Mouse (Mus musculus): ENCODE data around the gene Nkx1-2. TPM values are rescaled to one million over a fixed set of nuclear protein-coding genes. Genes with fewer than 3 reads are reported as not detected.

Gene Nkx1-2
- polyA plus RNA-seq, 1 experiment = not detected

- Histone ChIP-seq H3K9me3 (replicated peaks; ENCODE audit: control insufficient read depth, insufficient read depth, low read length, poor library complexity, severe bottlenecking) (no peaks in the 10 kb centered on the region), H3K27ac (ENCODE audit: insufficient read depth, low read length) (no peak overlapping the region), H3K4me3 (ENCODE audit: low read depth, low read length) (no peak overlapping the region), H3K4me1 (ENCODE audit: control insufficient read depth, insufficient read depth, low read length) (no peaks in the 10 kb centered on the region), H3K9ac (ENCODE audit: low read depth, poor library complexity, severe bottlenecking) (no peak overlapping the region), H3K36me3 (ENCODE audit: control insufficient read depth, insufficient read depth, low read length, poor library complexity, severe bottlenecking) (peaks cover 2% of the 10 kb centered on the region), H3K27me3 (ENCODE audit: control insufficient read depth, insufficient read depth, low read length, poor library complexity, severe bottlenecking) (no peaks in the 10 kb centered on the region)
- TF ChIP-seq CTCF (IDR thresholded peaks at IDR 0.05; ENCODE audit: low read depth, low read length) (no peak), EP300 (IDR thresholded peaks at IDR 0.05; ENCODE audit: insufficient read depth, low read depth, low read length) (no peak), POLR2A (IDR thresholded peaks at IDR 0.05; ENCODE audit: insufficient read depth, low read length) (no peak)
Observed at GRCm38 (mm10) chr7:132568817-132569216, 30.6 kb downstream of the Nkx1-2 start.

GRCm38 (mm10) chr7:132565831-132566230 lies 33.6 kb downstream of the Nkx1-2 start:
- Histone ChIP-seq H3K4me3 (ENCODE audit: low read depth, low read length) (no peak overlapping the region), H3K4me1 (ENCODE audit: control insufficient read depth, insufficient read depth, low read length) (no peaks in the 10 kb centered on the region), H3K27ac (ENCODE audit: insufficient read depth, low read length) (no peak overlapping the region), H3K27me3 (ENCODE audit: control insufficient read depth, insufficient read depth, low read length, poor library complexity, severe bottlenecking) (no peaks in the 10 kb centered on the region), H3K9me3 (replicated peaks; ENCODE audit: control insufficient read depth, insufficient read depth, low read length, poor library complexity, severe bottlenecking) (no peaks in the 10 kb centered on the region), H3K9ac (ENCODE audit: low read depth, poor library complexity, severe bottlenecking) (no peak overlapping the region), H3K36me3 (ENCODE audit: control insufficient read depth, insufficient read depth, low read length, poor library complexity, severe bottlenecking) (peaks cover 2% of the 10 kb centered on the region)
- TF ChIP-seq CTCF (IDR thresholded peaks at IDR 0.05; ENCODE audit: low read depth, low read length) = no peak
- no peak for TF ChIP-seq POLR2A (IDR thresholded peaks at IDR 0.05; ENCODE audit: insufficient read depth, low read length)
- no peak for TF ChIP-seq EP300 (IDR thresholded peaks at IDR 0.05; ENCODE audit: insufficient read depth, low read depth, low read length)

DNA sequence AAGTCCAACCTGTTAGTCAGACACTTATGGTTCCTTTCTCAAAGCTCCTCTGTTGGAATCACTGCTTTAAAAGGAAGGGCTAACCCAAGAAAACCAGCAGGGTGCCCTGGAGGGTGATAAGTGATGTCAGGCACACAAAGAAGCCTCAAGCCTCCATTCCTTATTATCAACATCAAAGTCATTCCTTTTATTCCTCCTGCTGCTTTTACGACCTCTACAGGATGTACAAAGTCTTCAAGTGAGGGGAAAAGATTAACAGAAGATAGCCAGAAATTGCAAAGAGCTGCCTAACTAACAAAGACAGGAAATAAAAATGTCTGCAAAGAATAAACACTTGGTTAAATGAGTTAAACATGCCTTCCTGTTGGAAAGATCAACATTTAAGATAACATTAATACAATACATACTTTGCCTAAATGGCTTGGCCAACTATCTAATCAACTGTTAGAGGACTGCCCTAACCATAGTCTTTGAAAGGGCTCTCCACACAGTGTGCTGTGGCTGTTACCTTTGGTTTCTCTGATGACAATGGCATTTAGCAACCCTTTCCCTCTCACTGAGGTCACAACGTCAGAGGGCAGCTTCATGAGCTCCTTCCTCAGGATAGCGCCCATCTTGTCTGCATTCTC lies 40.2 kb downstream of the Nkx1-2 start:
- Histone ChIP-seq H3K27ac (ENCODE audit: insufficient read depth, low read length) (no peak overlapping the region), H3K9me3 (replicated peaks; ENCODE audit: control insufficient read depth, insufficient read depth, low read length, poor library complexity, severe bottlenecking) (no peaks in the 10 kb centered on the region), H3K36me3 (ENCODE audit: control insufficient read depth, insufficient read depth, low read length, poor library complexity, severe bottlenecking) (peaks cover 4% of the 10 kb centered on the region), H3K27me3 (ENCODE audit: control insufficient read depth, insufficient read depth, low read length, poor library complexity, severe bottlenecking) (no peaks in the 10 kb centered on the region), H3K4me3 (ENCODE audit: low read depth, low read length) (no peak overlapping the region), H3K4me1 (ENCODE audit: control insufficient read depth, insufficient read depth, low read length) (no peaks in the 10 kb centered on the region), H3K9ac (ENCODE audit: low read depth, poor library complexity, severe bottlenecking) (no peak overlapping the region)
- TF ChIP-seq CTCF (IDR thresholded peaks at IDR 0.05; ENCODE audit: low read depth, low read length) = no peak
- TF ChIP-seq EP300 (IDR thresholded peaks at IDR 0.05; ENCODE audit: insufficient read depth, low read depth, low read length) = no peak
- no peak for TF ChIP-seq POLR2A (IDR thresholded peaks at IDR 0.05; ENCODE audit: insufficient read depth, low read length)

DNA sequence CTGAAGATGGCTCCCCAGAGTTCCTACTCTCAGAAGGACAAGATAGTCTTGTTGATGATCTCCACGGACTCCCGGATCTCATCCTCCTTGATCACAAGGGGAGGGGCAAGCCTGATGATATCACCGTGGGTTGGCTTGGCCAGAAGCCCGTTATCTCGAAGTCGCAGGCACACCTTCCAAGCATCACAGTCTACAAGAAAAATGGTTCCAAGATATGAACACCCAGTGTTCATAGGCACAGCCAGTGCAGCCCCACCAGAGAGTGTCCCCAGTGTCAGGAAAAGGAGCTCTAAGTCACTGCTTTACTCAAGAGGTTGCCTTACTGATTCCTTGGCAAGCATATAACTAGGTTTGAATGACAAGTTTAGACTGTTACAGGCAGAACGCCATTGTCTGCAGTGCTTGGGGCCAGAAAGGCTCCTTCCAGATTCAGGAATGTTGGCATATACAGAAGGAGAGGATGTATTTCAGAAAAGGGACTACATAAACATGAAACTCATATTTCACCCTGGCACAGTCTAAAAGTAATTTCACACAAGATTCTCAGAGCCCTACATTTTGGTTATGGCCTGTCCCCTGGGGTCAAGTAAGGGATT lies 41.2 kb downstream of the Nkx1-2 start:
- Histone ChIP-seq H3K4me1 (ENCODE audit: control insufficient read depth, insufficient read depth, low read length) (no peaks in the 10 kb centered on the region), H3K36me3 (ENCODE audit: control insufficient read depth, insufficient read depth, low read length, poor library complexity, severe bottlenecking) (peaks cover 4% of the 10 kb centered on the region; the same call in 1 of the 2 replicates)
- TF ChIP-seq CTCF (IDR thresholded peaks at IDR 0.05; ENCODE audit: low read depth, low read length) (no peak), EP300 (IDR thresholded peaks at IDR 0.05; ENCODE audit: insufficient read depth, low read depth, low read length) (no peak), POLR2A (IDR thresholded peaks at IDR 0.05; ENCODE audit: insufficient read depth, low read length) (no peak)

GRCm38 (mm10) chr7:132556575-132556974 lies 42.9 kb downstream of the Nkx1-2 start:
- Histone ChIP-seq H3K4me1 (ENCODE audit: control insufficient read depth, insufficient read depth, low read length) (no peaks in the 10 kb centered on the region), H3K27ac (ENCODE audit: insufficient read depth, low read length) (no peak overlapping the region), H3K9ac (ENCODE audit: low read depth, poor library complexity, severe bottlenecking) (no peak overlapping the region), H3K27me3 (ENCODE audit: control insufficient read depth, insufficient read depth, low read length, poor library complexity, severe bottlenecking) (no peaks in the 10 kb centered on the region), H3K4me3 (ENCODE audit: low read depth, low read length) (no peak overlapping the region), H3K9me3 (replicated peaks; ENCODE audit: control insufficient read depth, insufficient read depth, low read length, poor library complexity, severe bottlenecking) (no peaks in the 10 kb centered on the region), H3K36me3 (ENCODE audit: control insufficient read depth, insufficient read depth, low read length, poor library complexity, severe bottlenecking) (peaks cover 4% of the 10 kb centered on the region; the same call in 1 of the 2 replicates)
- no peak for TF ChIP-seq CTCF (IDR thresholded peaks at IDR 0.05; ENCODE audit: low read depth, low read length)
- TF ChIP-seq EP300 (IDR thresholded peaks at IDR 0.05; ENCODE audit: insufficient read depth, low read depth, low read length) = no peak
- no peak for TF ChIP-seq POLR2A (IDR thresholded peaks at IDR 0.05; ENCODE audit: insufficient read depth, low read length)

More for the DNA sequence above, 41.2 kb downstream of the Nkx1-2 start:
- Histone ChIP-seq H3K9me3 (replicated peaks; ENCODE audit: control insufficient read depth, insufficient read depth, low read length, poor library complexity, severe bottlenecking) (no peaks in the 10 kb centered on the region), H3K9ac (ENCODE audit: low read depth, poor library complexity, severe bottlenecking) (no peak overlapping the region), H3K27ac (ENCODE audit: insufficient read depth, low read length) (no peak overlapping the region), H3K27me3 (ENCODE audit: control insufficient read depth, insufficient read depth, low read length, poor library complexity, severe bottlenecking) (no peaks in the 10 kb centered on the region), H3K4me3 (ENCODE audit: low read depth, low read length) (no peak overlapping the region)

DNA sequence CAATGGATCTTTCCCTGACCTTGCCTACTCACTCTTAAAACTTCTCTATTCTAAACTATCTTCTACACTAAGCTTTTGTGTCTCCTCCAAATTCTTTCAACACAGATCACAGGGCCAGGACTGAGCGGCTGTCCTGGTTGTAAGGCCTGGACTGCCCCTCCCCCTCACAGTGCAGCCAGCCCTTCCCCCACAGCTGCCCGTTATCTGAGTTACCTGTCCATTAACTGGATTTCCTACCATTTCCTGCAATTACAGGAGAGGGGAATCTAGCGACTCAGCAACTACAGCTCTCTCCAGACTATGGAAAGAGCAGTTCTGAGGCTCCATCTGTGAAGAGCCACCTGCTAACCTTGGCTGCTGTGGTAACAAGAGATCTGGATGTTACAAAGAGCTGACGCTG lies 43.5 kb downstream of the Nkx1-2 start:
- H3K27me3 ChIP-seq (ENCODE audit: control insufficient read depth, insufficient read depth, low read length, poor library complexity, severe bottlenecking) = no peaks in the 10 kb centered on the region
- H3K36me3 ChIP-seq (ENCODE audit: control insufficient read depth, insufficient read depth, low read length, poor library complexity, severe bottlenecking) = peaks cover 4% of the 10 kb centered on the region; the same call in 1 of the 2 replicates
- H3K9me3 ChIP-seq (replicated peaks; ENCODE audit: control insufficient read depth, insufficient read depth, low read length, poor library complexity, severe bottlenecking) = no peaks in the 10 kb centered on the region
- H3K4me1 ChIP-seq (ENCODE audit: control insufficient read depth, insufficient read depth, low read length) = no peaks in the 10 kb centered on the region
- TF ChIP-seq CTCF (IDR thresholded peaks at IDR 0.05; ENCODE audit: low read depth, low read length) = no peak
- H3K4me3 ChIP-seq (ENCODE audit: low read depth, low read length) = no peak overlapping the region
- no peak overlapping the region for H3K27ac ChIP-seq (ENCODE audit: insufficient read depth, low read length)
- H3K9ac ChIP-seq (ENCODE audit: low read depth, poor library complexity, severe bottlenecking) = no peak overlapping the region

Measured in ES-Bruce4 (cell line).